Mouse (Mus musculus): ENCODE results near the gene Nedd9. TPM values are rescaled to one million over a fixed set of nuclear protein-coding genes. Genes with fewer than 3 reads are reported as not detected.

Gene Nedd9
- polyA plus RNA-seq, 1 experiment = 65.6 TPM

GRCm38 (mm10) chr13:41381041-41381805, 105.9 kb downstream of the Nedd9 start:
- Histone ChIP-seq H3K4me3 (ENCODE audit: insufficient read depth, low read length) (no peak overlapping the region), H3K27ac (ENCODE audit: insufficient read depth, low read length) (no peak overlapping the region), H3K4me1 (ENCODE audit: control insufficient read depth, insufficient read depth, low read length) (no peaks in the 10 kb centered on the region; the same call in 1 of the 2 replicates)
- TF ChIP-seq POLR2A (IDR thresholded peaks at IDR 0.05; ENCODE audit: low read depth, low read length) (no peak), CTCF (IDR thresholded peaks at IDR 0.05; ENCODE audit: borderline replicate concordance, insufficient read depth, low read length) (no peak)

GRCm38 (mm10) chr13:41379951-41380465, 107.2 kb downstream of the Nedd9 start:
- TF ChIP-seq POLR2A (IDR thresholded peaks at IDR 0.05; ENCODE audit: low read depth, low read length) (no peak), CTCF (IDR thresholded peaks at IDR 0.05; ENCODE audit: borderline replicate concordance, insufficient read depth, low read length) (no peak)
- H3K27ac ChIP-seq (ENCODE audit: insufficient read depth, low read length) = no peak overlapping the region

GRCm38 (mm10) chr13:41378462-41378861, 108.7 kb downstream of the Nedd9 start:
- no peak overlapping the region for H3K27ac ChIP-seq (ENCODE audit: insufficient read depth, low read length)
- H3K4me1 ChIP-seq (ENCODE audit: control insufficient read depth, insufficient read depth, low read length) = no peaks in the 10 kb centered on the region
- H3K4me3 ChIP-seq (ENCODE audit: insufficient read depth, low read length) = no peak overlapping the region
- TF ChIP-seq POLR2A (IDR thresholded peaks at IDR 0.05; ENCODE audit: low read depth, low read length) (no peak), CTCF (IDR thresholded peaks at IDR 0.05; ENCODE audit: borderline replicate concordance, insufficient read depth, low read length) (no peak)

More at GRCm38 (mm10) chr13:41379951-41380465, 107.2 kb downstream of the Nedd9 start:
- Histone ChIP-seq H3K4me1 (ENCODE audit: control insufficient read depth, insufficient read depth, low read length) (no peaks in the 10 kb centered on the region), H3K4me3 (ENCODE audit: insufficient read depth, low read length) (no peak overlapping the region)

- TF ChIP-seq POLR2A (IDR thresholded peaks at IDR 0.05; ENCODE audit: low read depth, low read length) (no peak), CTCF (IDR thresholded peaks at IDR 0.05; ENCODE audit: borderline replicate concordance, insufficient read depth, low read length) (no peak)
- Histone ChIP-seq H3K4me3 (ENCODE audit: insufficient read depth, low read length) (no peak overlapping the region), H3K27ac (ENCODE audit: insufficient read depth, low read length) (no peak overlapping the region), H3K4me1 (ENCODE audit: control insufficient read depth, insufficient read depth, low read length) (no peaks in the 10 kb centered on the region)
Observed at GRCm38 (mm10) chr13:41377856-41378255, 109.3 kb downstream of the Nedd9 start.

GRCm38 (mm10) chr13:41377011-41377431, 110.1 kb downstream of the Nedd9 start:
- no peak for TF ChIP-seq POLR2A (IDR thresholded peaks at IDR 0.05; ENCODE audit: low read depth, low read length)
- TF ChIP-seq CTCF (IDR thresholded peaks at IDR 0.05; ENCODE audit: borderline replicate concordance, insufficient read depth, low read length) = no peak

GRCm38 (mm10) chr13:41376111-41376510, 111.1 kb downstream of the Nedd9 start:
- H3K4me3 ChIP-seq (ENCODE audit: insufficient read depth, low read length) = no peak overlapping the region
- TF ChIP-seq CTCF (IDR thresholded peaks at IDR 0.05; ENCODE audit: borderline replicate concordance, insufficient read depth, low read length) (no peak), POLR2A (IDR thresholded peaks at IDR 0.05; ENCODE audit: low read depth, low read length) (no peak)
- peaks cover 3% of the 10 kb centered on the region for H3K4me1 ChIP-seq (ENCODE audit: control insufficient read depth, insufficient read depth, low read length)
- no peak overlapping the region for H3K27ac ChIP-seq (ENCODE audit: insufficient read depth, low read length)

More at GRCm38 (mm10) chr13:41377011-41377431, 110.1 kb downstream of the Nedd9 start:
- Histone ChIP-seq H3K4me3 (ENCODE audit: insufficient read depth, low read length) (no peak overlapping the region), H3K27ac (ENCODE audit: insufficient read depth, low read length) (no peak overlapping the region), H3K4me1 (ENCODE audit: control insufficient read depth, insufficient read depth, low read length) (peaks cover 2% of the 10 kb centered on the region)

GRCm38 (mm10) chr13:41375696-41376095, 111.5 kb downstream of the Nedd9 start:
- Histone ChIP-seq H3K27ac (ENCODE audit: insufficient read depth, low read length) (no peak overlapping the region), H3K4me3 (ENCODE audit: insufficient read depth, low read length) (no peak overlapping the region), H3K4me1 (ENCODE audit: control insufficient read depth, insufficient read depth, low read length) (peaks cover 3% of the 10 kb centered on the region)
- TF ChIP-seq CTCF (IDR thresholded peaks at IDR 0.05; ENCODE audit: borderline replicate concordance, insufficient read depth, low read length) (no peak), POLR2A (IDR thresholded peaks at IDR 0.05; ENCODE audit: low read depth, low read length) (no peak)

- Histone ChIP-seq H3K4me3 (ENCODE audit: insufficient read depth, low read length) (no peak overlapping the region), H3K4me1 (ENCODE audit: control insufficient read depth, insufficient read depth, low read length) (peaks cover 3% of the 10 kb centered on the region), H3K27ac (ENCODE audit: insufficient read depth, low read length) (no peak overlapping the region)
- TF ChIP-seq CTCF (IDR thresholded peaks at IDR 0.05; ENCODE audit: borderline replicate concordance, insufficient read depth, low read length) (no peak), POLR2A (IDR thresholded peaks at IDR 0.05; ENCODE audit: low read depth, low read length) (no peak)
Observed at GRCm38 (mm10) chr13:41374886-41375285, 112.3 kb downstream of the Nedd9 start.

GRCm38 (mm10) chr13:41372555-41373460, 114.4 kb downstream of the Nedd9 start:
- no peak overlapping the region for H3K27ac ChIP-seq (ENCODE audit: insufficient read depth, low read length)
- peaks cover 3% of the 10 kb centered on the region for H3K4me1 ChIP-seq (ENCODE audit: control insufficient read depth, insufficient read depth, low read length)
- no peak overlapping the region for H3K4me3 ChIP-seq (ENCODE audit: insufficient read depth, low read length)
- TF ChIP-seq CTCF (IDR thresholded peaks at IDR 0.05; ENCODE audit: borderline replicate concordance, insufficient read depth, low read length) = no peak
- TF ChIP-seq POLR2A (IDR thresholded peaks at IDR 0.05; ENCODE audit: low read depth, low read length) = no peak
